Mouse (Mus musculus) right cerebral cortex, postnatal 25 days (tissue): ENCODE measurements at regions not wholly inside any gene's neighbourhood (a gene's known extent, or its start where the extent isn't known, plus 50 kb on each side); places are given as distances from the start of the nearest gene placed in this dataset.

ENCODE experiments used
- DNase-seq: peaks from one replicate; pipeline ENCODE4 v3.0.0; 2022

DNA sequence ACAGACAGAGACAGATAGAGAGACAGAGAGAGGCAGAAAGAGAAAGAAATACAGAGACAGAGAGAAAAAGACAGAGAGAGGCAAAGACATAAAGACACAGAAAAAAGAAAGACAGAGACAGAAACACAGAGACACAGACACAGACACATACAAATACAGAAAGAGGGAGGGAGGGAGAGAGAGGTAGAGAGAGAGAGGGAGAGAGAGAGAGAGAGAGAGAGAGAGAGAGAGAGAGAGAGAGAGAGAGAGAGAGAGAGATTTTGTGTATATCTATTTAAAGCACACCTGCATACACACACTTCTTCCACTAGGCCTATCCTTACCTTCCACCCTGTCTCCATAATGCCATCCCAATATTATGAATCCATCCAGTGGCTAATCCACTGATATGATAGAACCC is 261.8 kb upstream of the Setmar start:
- no peak for DNase-seq
